Mouse (Mus musculus): ENCODE results near the gene Nek8. TPM values are rescaled to one million over a fixed set of nuclear protein-coding genes. Genes with fewer than 3 reads are reported as not detected.
"Not testable (repeated sequence)": the region's sequence is repeated elsewhere in the genome, so short reads cannot be mapped to it uniquely, and the experiment has no call there.

Gene Nek8
- polyA plus RNA-seq, 1 experiment from 2014 or later: 18.4 TPM

- Histone ChIP-seq H3K4me2 (replicated peaks) (peak overlapping the region; percentile 81), H3K4me1 (peaks cover 16% of the 10 kb centered on the region), H3K4me3 (replicated peaks) (peak overlapping the region; percentile 55), H3K9me3 (replicated peaks) (no peaks in the 10 kb centered on the region), H3K9ac (0 out of 2 replicates have a peak overlapping the region, but pooled peaks have one; percentile 9), H3K27me3 (no peaks in the 10 kb centered on the region), H3K36me3 (peaks cover 29% of the 10 kb centered on the region), H3K27ac (replicated peaks) (peak overlapping the region; percentile 49; the same call in 1 of the 2 replicates)
- ATAC-seq (ENCODE audit: insufficient number of reproducible peaks, low FRiP score, low TSS enrichment, low read depth): no peak
- WGBS: 55% methylated on average over 23 of the region's 23 CpGs
Measured at GRCm38 (mm10) chr11:78195101-78195863, 18.8 kb upstream of the Nek8 start.

- Histone ChIP-seq H3K9me3 (replicated peaks) (no peaks in the 10 kb centered on the region), H3K36me3 (peaks cover 29% of the 10 kb centered on the region), H3K9ac (0 out of 2 replicates have a peak overlapping the region, but pooled peaks have one; percentile 9), H3K4me1 (peaks cover 23% of the 10 kb centered on the region), H3K27ac (replicated peaks) (peak overlapping the region; percentile 49; the same call in 1 of the 2 replicates), H3K27me3 (no peaks in the 10 kb centered on the region), H3K4me3 (replicated peaks) (peak overlapping the region; percentile 55), H3K4me2 (replicated peaks) (peak overlapping the region; percentile 81)
- peak; percentile 75 for ATAC-seq (ENCODE audit: insufficient number of reproducible peaks, low FRiP score, low TSS enrichment, low read depth)
- 2% methylated on average over 30 of the region's 30 CpGs for WGBS
Measured at GRCm38 (mm10) chr11:78194411-78195100, 18.1 kb upstream of the Nek8 start.

- no peak within 1 kb of the TSS for H3K9ac ChIP-seq
- H3K36me3 ChIP-seq: peaks cover 29% of the 10 kb centered on the region
- ATAC-seq (ENCODE audit: insufficient number of reproducible peaks, low FRiP score, low TSS enrichment, low read depth): no peak
- no peaks in the 10 kb centered on the region for H3K9me3 ChIP-seq (replicated peaks)
- H3K4me3 ChIP-seq (replicated peaks): peak within 1 kb of the TSS; percentile 55
- H3K27ac ChIP-seq (replicated peaks): peak within 1 kb of the TSS; percentile 49; the same call in 1 of the 2 replicates
- H3K4me1 ChIP-seq: peaks cover 28% of the 10 kb centered on the region
- H3K27me3 ChIP-seq: no peaks in the 10 kb centered on the region
- peak within 1 kb of the TSS; percentile 81 for H3K4me2 ChIP-seq (replicated peaks)
- WGBS: 70% methylated on average over 1 of the region's 1 CpGs
Measured at GRCm38 (mm10) chr11:78193113-78193512, 16.6 kb upstream of the Nek8 start, which contains the start of gene Proca1. TSS of gene Proca1 (plus strand) at chr11:78193392.

- peak overlapping the region; percentile 72 for H3K4me3 ChIP-seq (replicated peaks)
- WGBS: 57% methylated on average over 6 of the region's 6 CpGs
- no peak for ATAC-seq (ENCODE audit: insufficient number of reproducible peaks, low FRiP score, low TSS enrichment, low read depth)
- H3K36me3 ChIP-seq: peaks cover 29% of the 10 kb centered on the region
- H3K27ac ChIP-seq (replicated peaks): peak overlapping the region; percentile 98
- no peaks in the 10 kb centered on the region for H3K9me3 ChIP-seq (replicated peaks)
- no peaks in the 10 kb centered on the region for H3K27me3 ChIP-seq
- peak overlapping the region; percentile 82; the same call in 1 of the 2 replicates for H3K9ac ChIP-seq
- peak overlapping the region; percentile 64 for H3K4me2 ChIP-seq (replicated peaks)
- peaks cover 25% of the 10 kb centered on the region for H3K4me1 ChIP-seq
Measured at GRCm38 (mm10) chr11:78190041-78190440, 13.6 kb upstream of the Nek8 start.

GRCm38 (mm10) chr11:78189234-78190040, 13.0 kb upstream of the Nek8 start:
- H3K36me3 ChIP-seq: peaks cover 31% of the 10 kb centered on the region
- H3K4me2 ChIP-seq (replicated peaks): peak overlapping the region; percentile 64
- H3K9me3 ChIP-seq (replicated peaks): no peaks in the 10 kb centered on the region
- no peaks in the 10 kb centered on the region for H3K27me3 ChIP-seq
- peaks cover 19% of the 10 kb centered on the region for H3K4me1 ChIP-seq
- peak; percentile 82 for ATAC-seq (ENCODE audit: insufficient number of reproducible peaks, low FRiP score, low TSS enrichment, low read depth)
- H3K27ac ChIP-seq (replicated peaks): peak overlapping the region; percentile 98
- WGBS: under 1% methylated on average over 42 of the region's 42 CpGs
- peak overlapping the region; percentile 72 for H3K4me3 ChIP-seq (replicated peaks)
- peak overlapping the region; percentile 82 for H3K9ac ChIP-seq

GRCm38 (mm10) chr11:78188331-78189233, 12.1 kb upstream of the Nek8 start, which contains the start of gene Rab34:
TSS of gene Rab34 (plus strand) at chr11:78188430.
- peak; percentile 90 for ATAC-seq (ENCODE audit: insufficient number of reproducible peaks, low FRiP score, low TSS enrichment, low read depth)
- H3K27me3 ChIP-seq: no peaks in the 10 kb centered on the region
- peak within 1 kb of the TSS; percentile 82 for H3K9ac ChIP-seq
- peak within 1 kb of the TSS; percentile 98 for H3K27ac ChIP-seq (replicated peaks)
- peak within 1 kb of the TSS; percentile 64 for H3K4me2 ChIP-seq (replicated peaks)
- no peaks in the 10 kb centered on the region for H3K9me3 ChIP-seq (replicated peaks)
- peaks cover 15% of the 10 kb centered on the region for H3K4me1 ChIP-seq
- H3K4me3 ChIP-seq (replicated peaks): peak within 1 kb of the TSS; percentile 72
- WGBS: under 1% methylated on average over 80 of the region's 80 CpGs
- peaks cover 31% of the 10 kb centered on the region for H3K36me3 ChIP-seq

- ATAC-seq (ENCODE audit: insufficient number of reproducible peaks, low FRiP score, low TSS enrichment, low read depth); H3K9ac ChIP-seq; H3K27me3 ChIP-seq; H3K4me2 ChIP-seq (replicated peaks); H3K27ac ChIP-seq (replicated peaks); H3K4me3 ChIP-seq (replicated peaks); H3K9me3 ChIP-seq (replicated peaks): not testable (repeated sequence)
- H3K4me1 ChIP-seq: peaks cover 33% of the 10 kb centered on the region
- peaks cover 27% of the 10 kb centered on the region for H3K36me3 ChIP-seq
- 94% methylated on average over 6 of the region's 6 CpGs for WGBS
Measured at GRCm38 (mm10) chr11:78184702-78185101, 8.2 kb upstream of the Nek8 start.

GRCm38 (mm10) chr11:78183884-78184514, 7.5 kb upstream of the Nek8 start:
- peak overlapping the region; percentile 61 for H3K27ac ChIP-seq (replicated peaks)
- no peak overlapping the region for H3K9ac ChIP-seq
- 46% methylated on average over 10 of the region's 10 CpGs for WGBS

GRCm38 (mm10) chr11:78182961-78183844, 6.7 kb upstream of the Nek8 start, which contains the start of gene Rpl23a:
TSS of gene Rpl23a (minus strand) at chr11:78183584.
- H3K4me3 ChIP-seq (replicated peaks): peak within 1 kb of the TSS; percentile 97
- ATAC-seq (ENCODE audit: insufficient number of reproducible peaks, low FRiP score, low TSS enrichment, low read depth): peak; percentile 89
- peak within 1 kb of the TSS; percentile 62 for H3K4me2 ChIP-seq (replicated peaks)
- peaks cover 30% of the 10 kb centered on the region for H3K36me3 ChIP-seq
- H3K9ac ChIP-seq: peak within 1 kb of the TSS; percentile 98
- H3K9me3 ChIP-seq (replicated peaks): no peaks in the 10 kb centered on the region
- no peaks in the 10 kb centered on the region for H3K27me3 ChIP-seq
- peak within 1 kb of the TSS; percentile 97 for H3K27ac ChIP-seq (replicated peaks)
- peaks cover 34% of the 10 kb centered on the region for H3K4me1 ChIP-seq
- under 1% methylated on average over 38 of the region's 38 CpGs for WGBS

More at GRCm38 (mm10) chr11:78183884-78184514, 7.5 kb upstream of the Nek8 start:
- Histone ChIP-seq H3K36me3 (peaks cover 30% of the 10 kb centered on the region), H3K4me1 (peaks cover 34% of the 10 kb centered on the region), H3K9me3 (replicated peaks) (no peaks in the 10 kb centered on the region), H3K27me3 (no peaks in the 10 kb centered on the region), H3K4me3 (replicated peaks) (peak overlapping the region; percentile 97), H3K4me2 (replicated peaks) (peak overlapping the region; percentile 62)
- no peak for ATAC-seq (ENCODE audit: insufficient number of reproducible peaks, low FRiP score, low TSS enrichment, low read depth)

Measured in embryonic facial prominence, embryonic 15.5 days (tissue).